Mouse (Mus musculus) testis, adult 2 months (tissue): ENCODE data around the gene Tspan31. TPM values are rescaled to one million over a fixed set of nuclear protein-coding genes. Genes with fewer than 3 reads are reported as not detected.

ENCODE experiments used
- H3K27ac ChIP-seq: fragments of 200-500 bp; 2 replicates; pipeline ENCODE4 v1.5.1; 2012; ENCODE audit warnings: low read depth, low read length; ENCODE audit not compliant: control insufficient read depth, insufficient read depth
- H3K27me3 ChIP-seq: fragments of 200-500 bp; 2 replicates; pipeline ENCODE4 v1.6.1; 2012; ENCODE audit warnings: mild to moderate bottlenecking, low read length, moderate library complexity; ENCODE audit not compliant: control insufficient read depth, insufficient read depth
- H3K36me3 ChIP-seq: fragments of 200-500 bp; 2 replicates; pipeline ENCODE4 v1.6.1; 2012; ENCODE audit warnings: mild to moderate bottlenecking, low read length; ENCODE audit not compliant: control insufficient read depth, insufficient read depth
- H3K4me1 ChIP-seq: fragments of 200-500 bp; 2 replicates; pipeline ENCODE4 v1.6.1; 2012; ENCODE audit warnings: low read length; ENCODE audit not compliant: control insufficient read depth, insufficient read depth
- H3K4me3 ChIP-seq: fragments of 200-500 bp; 2 replicates; pipeline ENCODE4 v1.5.1; 2012; ENCODE audit warnings: low read depth, mild to moderate bottlenecking, low read length, moderate library complexity, mixed read lengths; ENCODE audit not compliant: control insufficient read depth
- CTCF ChIP-seq: fragments of 200-500 bp; IDR thresholded peaks from 2 replicates; pipeline ENCODE4 v1.5.1; 2012; ENCODE audit warnings: low read depth, mild to moderate bottlenecking, inconsistent platforms, low read length, moderate library complexity; ENCODE audit not compliant: control insufficient read depth, insufficient read depth, insufficient replicate concordance
- POLR2A ChIP-seq: fragments of 200-500 bp; IDR thresholded peaks from 2 replicates; pipeline ENCODE4 v1.6.1; 2012; ENCODE audit warnings: low read depth, mild to moderate bottlenecking, inconsistent platforms, low read length, moderate library complexity; ENCODE audit not compliant: control insufficient read depth
- polyA plus RNA-seq: library from polyadenylated mRNA; depleted of rRNA; stranded (reverse); fragments of >200 nt; gene quantifications from 2 replicates; pipeline ENCODE4 v1.2.3, GENCODE M21; 2012

Tspan31 gene
- polyA plus RNA-seq, 1 experiment = 16.3 TPM

GRCm38 (mm10) chr10:127048608-127049394, 21.3 kb downstream of the Tspan31 start:
- Histone ChIP-seq H3K36me3 (no peaks in the 10 kb centered on the region; the same call in 1 of the 2 replicates), H3K4me1 (peaks cover 11% of the 10 kb centered on the region), H3K27ac (no peak overlapping the region), H3K4me3 (no peak overlapping the region), H3K27me3 (no peaks in the 10 kb centered on the region)
- TF ChIP-seq CTCF = no peak
- no peak for TF ChIP-seq POLR2A

DNA sequence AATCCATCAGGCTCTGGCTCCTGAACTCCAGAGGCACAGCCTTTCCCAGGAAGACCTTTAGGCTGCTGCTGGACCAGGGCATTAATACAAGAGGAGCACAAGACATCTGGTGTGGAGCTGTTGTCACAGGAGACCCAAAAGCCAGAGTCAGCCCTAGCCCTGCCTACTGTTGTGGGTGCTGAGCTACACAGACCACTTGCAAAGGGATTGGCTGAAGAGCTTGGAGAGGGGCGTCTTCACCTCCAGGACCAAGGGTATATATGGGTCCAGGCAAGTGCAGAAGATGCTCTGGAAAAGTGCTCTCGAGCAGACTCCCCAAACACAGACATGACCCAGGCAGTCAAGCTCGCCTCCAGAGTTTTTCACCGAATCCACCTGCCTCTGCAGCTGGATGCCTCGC, 22.1 kb downstream of the Tspan31 start, which contains the start of gene Cyp27b1:
Gene Cyp27b1, plus strand, starts transcription at position 297 of the 400 bp plus-strand sequence.
- Histone ChIP-seq H3K27ac (no peak within 1 kb of the TSS), H3K36me3 (no peaks in the 10 kb centered on the region; the same call in 1 of the 2 replicates), H3K27me3 (no peaks in the 10 kb centered on the region), H3K4me3 (no peak within 1 kb of the TSS), H3K4me1 (peaks cover 11% of the 10 kb centered on the region)
- no peak for TF ChIP-seq POLR2A
- no peak for TF ChIP-seq CTCF

DNA sequence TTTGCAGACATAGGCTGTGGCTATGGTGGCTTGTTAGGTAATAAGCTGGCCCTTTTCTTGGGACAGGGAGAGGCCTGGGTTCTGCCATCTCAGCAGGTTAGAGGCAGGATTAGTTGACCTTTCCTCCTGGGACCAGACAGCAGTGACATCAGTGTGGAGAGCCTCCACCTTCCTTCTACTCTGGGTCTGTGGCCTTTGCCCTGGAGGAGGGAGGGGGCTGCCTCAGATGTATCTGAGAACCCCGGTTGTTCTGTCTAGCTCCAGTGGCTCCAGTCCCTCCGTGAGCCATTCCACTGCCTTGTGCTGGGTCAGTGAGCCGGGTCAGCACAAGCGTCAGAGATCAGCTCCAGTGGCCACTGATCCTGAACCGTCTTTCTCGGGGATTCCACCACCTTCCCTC, 26.9 kb downstream of the Tspan31 start:
- Histone ChIP-seq H3K4me1 (peaks cover 7% of the 10 kb centered on the region), H3K36me3 (no peaks in the 10 kb centered on the region; the same call in 1 of the 2 replicates), H3K27ac (no peak overlapping the region), H3K27me3 (no peaks in the 10 kb centered on the region), H3K4me3 (no peak overlapping the region)
- TF ChIP-seq CTCF (no peak), POLR2A (no peak)

DNA sequence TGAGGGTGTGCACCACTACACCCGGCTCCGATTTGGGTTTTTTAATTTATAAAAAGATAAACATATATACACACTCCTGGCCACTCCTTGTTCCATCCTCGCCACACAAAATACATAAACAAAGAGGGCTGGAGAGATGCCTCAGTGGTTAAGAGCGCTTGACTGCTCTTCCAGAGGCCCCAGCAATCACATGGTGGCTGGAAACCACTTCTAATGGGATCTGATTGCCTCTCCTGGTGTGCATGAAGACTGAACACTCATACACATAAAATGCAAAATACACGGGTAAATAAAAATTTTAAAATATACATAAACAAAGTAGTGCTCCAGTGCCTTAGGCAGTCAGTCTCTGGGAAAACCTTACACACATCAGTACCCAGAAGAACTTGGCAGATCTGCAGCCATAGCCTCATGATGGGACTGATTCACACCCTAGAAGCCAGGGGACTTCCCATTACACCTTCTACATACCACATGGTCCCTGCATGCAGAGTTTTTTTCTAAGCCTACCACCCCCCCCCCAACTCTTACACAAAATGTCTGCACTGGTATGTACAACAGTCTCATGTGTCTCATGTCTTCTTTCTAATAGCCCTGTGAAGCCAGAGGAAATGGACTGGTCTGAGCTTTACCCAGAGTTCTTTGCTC, 27.5 kb downstream of the Tspan31 start:
- TF ChIP-seq CTCF (no peak), POLR2A (no peak)
- peaks cover 7% of the 10 kb centered on the region for H3K4me1 ChIP-seq
- no peaks in the 10 kb centered on the region; the same call in 1 of the 2 replicates for H3K36me3 ChIP-seq
- H3K27ac ChIP-seq = no peak overlapping the region
- no peaks in the 10 kb centered on the region for H3K27me3 ChIP-seq
- peak overlapping the region; percentile 97 for H3K4me3 ChIP-seq

DNA sequence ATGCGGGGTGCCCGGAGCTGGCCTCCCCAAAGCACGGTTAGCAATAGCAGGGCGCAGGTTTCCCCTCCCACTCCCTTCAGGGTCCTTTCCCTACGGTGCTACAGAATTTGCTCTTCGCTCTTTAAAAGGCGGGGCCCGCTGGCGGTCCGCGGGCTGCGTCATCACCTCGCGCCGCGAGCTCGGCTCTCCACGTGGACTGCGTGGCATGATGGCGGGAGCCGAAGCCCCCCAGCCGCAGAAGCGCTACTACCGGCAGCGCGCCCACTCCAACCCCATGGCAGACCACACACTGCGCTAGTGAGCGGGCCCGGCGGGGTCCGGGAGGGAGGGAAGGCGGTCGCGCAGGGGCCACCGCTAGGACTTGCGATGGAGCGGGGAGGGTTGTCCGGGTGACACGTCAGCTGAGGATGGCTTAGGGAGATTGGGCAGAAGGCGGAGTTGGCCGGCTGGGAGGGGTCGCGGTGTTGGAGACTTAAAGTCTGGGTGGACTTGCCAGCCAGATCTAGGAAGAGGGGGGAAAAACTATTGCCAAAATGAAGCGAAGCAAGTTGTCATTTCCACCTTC, 28.2 kb downstream of the Tspan31 start:
- TF ChIP-seq POLR2A = peak; percentile 64; the same call in 1 of the 2 replicates
- no peak for TF ChIP-seq CTCF
- H3K4me1 ChIP-seq = peaks cover 7% of the 10 kb centered on the region
- H3K36me3 ChIP-seq = no peaks in the 10 kb centered on the region; the same call in 1 of the 2 replicates
- peak overlapping the region; percentile 97 for H3K4me3 ChIP-seq
- H3K27ac ChIP-seq = no peak overlapping the region
- no peaks in the 10 kb centered on the region for H3K27me3 ChIP-seq

GRCm38 (mm10) chr10:127041274-127041766, 28.7 kb downstream of the Tspan31 start, which contains the start of the genes Mettl1 and Eef1akmt3:
Mettl1 (plus strand) TSS chr10:127041414.
Eef1akmt3 (minus strand) TSS chr10:127041513.
- no peaks in the 10 kb centered on the region; the same call in 1 of the 2 replicates for H3K36me3 ChIP-seq
- H3K4me1 ChIP-seq = peaks cover 7% of the 10 kb centered on the region
- H3K27ac ChIP-seq = no peak within 1 kb of the TSS
- no peak for TF ChIP-seq CTCF
- no peak for TF ChIP-seq POLR2A
- H3K4me3 ChIP-seq = peak within 1 kb of the TSS; percentile 97
- H3K27me3 ChIP-seq = no peaks in the 10 kb centered on the region
